Mouse (Mus musculus): ENCODE data around the gene Smc2. TPM values are rescaled to one million over a fixed set of nuclear protein-coding genes. Genes with fewer than 3 reads are reported as not detected.
A peak's percentile ranks its signal among the peaks of the same experiment; 100 is the strongest.
"Not testable (repeated sequence)": the region's sequence is repeated elsewhere in the genome, so short reads cannot be mapped to it uniquely, and the experiment has no call there.

The Smc2 gene
- polyA plus RNA-seq (2014; fragmentation: Nextera tagmentation; extraction: Ambion mirVana), result 38.3 and 48.6 TPM in 2 replicates

- under 1% methylated on average over 53 of the region's 53 CpGs for WGBS
- ATAC-seq (ENCODE audit: low FRiP score) (peak; percentile 99), DNase-seq (ENCODE audit: low spot score) (peak; percentile 95)
- Histone ChIP-seq H3K27ac (peak within 1 kb of the TSS; percentile 74), H3K27me3 (ENCODE audit: control insufficient read depth, insufficient read depth, low read length) (no peaks in the 10 kb centered on the region), H3K36me3 (replicated peaks; ENCODE audit: control insufficient read depth, insufficient read depth) (peaks cover 11% of the 10 kb centered on the region), H3K9me3 (ENCODE audit: control insufficient read depth, low read length) (no peaks in the 10 kb centered on the region), H3K9ac (peak within 1 kb of the TSS; percentile 71), H3K4me1 (replicated peaks; ENCODE audit: control insufficient read depth, insufficient read depth, low read length) (peaks cover 5% of the 10 kb centered on the region), H3K4me2 (replicated peaks) (peak within 1 kb of the TSS; percentile 78), H3K4me3 (replicated peaks; ENCODE audit: low read length) (peak within 1 kb of the TSS; percentile 78)
These were observed at the start of gene Smc2 for GRCm38 (mm10) chr4:52438886-52439664. Gene Smc2 (plus strand): TSS chr4:52439243.

GRCm38 (mm10) chr4:52411587-52411986 is 27.5 kb upstream of the Smc2 start:
- no peak overlapping the region for H3K4me2 ChIP-seq (replicated peaks)
- H3K4me1 ChIP-seq (replicated peaks; ENCODE audit: control insufficient read depth, insufficient read depth, low read length), result no peaks in the 10 kb centered on the region
- H3K4me3 ChIP-seq (replicated peaks; ENCODE audit: low read length), result no peak overlapping the region
- H3K27me3 ChIP-seq (ENCODE audit: control insufficient read depth, insufficient read depth, low read length), result no peaks in the 10 kb centered on the region
- no peaks in the 10 kb centered on the region for H3K9me3 ChIP-seq (ENCODE audit: control insufficient read depth, low read length)
- H3K9ac ChIP-seq, result no peak overlapping the region
- no peak for DNase-seq (ENCODE audit: low spot score)
- H3K27ac ChIP-seq, result no peak overlapping the region
- no peak for ATAC-seq (ENCODE audit: low FRiP score)
- 91% methylated on average over 2 of the region's 2 CpGs for WGBS
- no peaks in the 10 kb centered on the region for H3K36me3 ChIP-seq (replicated peaks; ENCODE audit: control insufficient read depth, insufficient read depth)

- H3K27me3 ChIP-seq (ENCODE audit: control insufficient read depth, insufficient read depth, low read length), result no peaks in the 10 kb centered on the region
- no peak overlapping the region for H3K9ac ChIP-seq
- no peaks in the 10 kb centered on the region for H3K9me3 ChIP-seq (ENCODE audit: control insufficient read depth, low read length)
- WGBS, result 67% methylated on average over 4 of the region's 4 CpGs
- H3K27ac ChIP-seq, result no peak overlapping the region
- H3K4me2 ChIP-seq (replicated peaks), result no peak overlapping the region
- no peak overlapping the region for H3K4me3 ChIP-seq (replicated peaks; ENCODE audit: low read length)
- H3K36me3 ChIP-seq (replicated peaks; ENCODE audit: control insufficient read depth, insufficient read depth), result no peaks in the 10 kb centered on the region
- ATAC-seq (ENCODE audit: low FRiP score), result no peak
- no peak for DNase-seq (ENCODE audit: low spot score)
- H3K4me1 ChIP-seq (replicated peaks; ENCODE audit: control insufficient read depth, insufficient read depth, low read length), result no peaks in the 10 kb centered on the region
These were observed 15.4 kb upstream of the Smc2 start for GRCm38 (mm10) chr4:52423653-52424052.

GRCm38 (mm10) chr4:52429310-52430198 is 9.5 kb upstream of the Smc2 start:
- H3K36me3 ChIP-seq (replicated peaks; ENCODE audit: control insufficient read depth, insufficient read depth), result no peaks in the 10 kb centered on the region
- no peak overlapping the region for H3K4me2 ChIP-seq (replicated peaks)
- H3K9ac ChIP-seq, result no peak overlapping the region
- no peak overlapping the region for H3K4me3 ChIP-seq (replicated peaks; ENCODE audit: low read length)
- 60% methylated on average over 7 of the region's 7 CpGs for WGBS
- no peaks in the 10 kb centered on the region for H3K27me3 ChIP-seq (ENCODE audit: control insufficient read depth, insufficient read depth, low read length)
- H3K9me3 ChIP-seq (ENCODE audit: control insufficient read depth, low read length), result no peaks in the 10 kb centered on the region
- no peak for DNase-seq (ENCODE audit: low spot score)
- H3K4me1 ChIP-seq (replicated peaks; ENCODE audit: control insufficient read depth, insufficient read depth, low read length), result no peaks in the 10 kb centered on the region
- no peak for ATAC-seq (ENCODE audit: low FRiP score)
- H3K27ac ChIP-seq, result no peak overlapping the region

- not testable (repeated sequence) for H3K9ac ChIP-seq; DNase-seq (ENCODE audit: low spot score); ATAC-seq (ENCODE audit: low FRiP score); H3K4me3 ChIP-seq (replicated peaks; ENCODE audit: low read length); H3K27me3 ChIP-seq (ENCODE audit: control insufficient read depth, insufficient read depth, low read length); H3K9me3 ChIP-seq (ENCODE audit: control insufficient read depth, low read length); H3K4me1 ChIP-seq (replicated peaks; ENCODE audit: control insufficient read depth, insufficient read depth, low read length); H3K4me2 ChIP-seq (replicated peaks); H3K36me3 ChIP-seq (replicated peaks; ENCODE audit: control insufficient read depth, insufficient read depth); H3K27ac ChIP-seq
- WGBS, result 95% methylated on average over 2 of the region's 2 CpGs
These were observed 3.5 kb upstream of the Smc2 start for GRCm38 (mm10) chr4:52435551-52435950.

- Histone ChIP-seq H3K4me2 (replicated peaks) (peak overlapping the region; percentile 78), H3K27me3 (ENCODE audit: control insufficient read depth, insufficient read depth, low read length) (no peaks in the 10 kb centered on the region), H3K9me3 (ENCODE audit: control insufficient read depth, low read length) (no peaks in the 10 kb centered on the region), H3K27ac (peak overlapping the region; percentile 74), H3K4me1 (replicated peaks; ENCODE audit: control insufficient read depth, insufficient read depth, low read length) (peaks cover 5% of the 10 kb centered on the region), H3K9ac (peak overlapping the region; percentile 71), H3K36me3 (replicated peaks; ENCODE audit: control insufficient read depth, insufficient read depth) (peaks cover 9% of the 10 kb centered on the region), H3K4me3 (replicated peaks; ENCODE audit: low read length) (peak overlapping the region; percentile 78)
- ATAC-seq (ENCODE audit: low FRiP score), result no peak; the same call in 1 of the 2 replicates
- no peak for DNase-seq (ENCODE audit: low spot score)
- WGBS, result 0% methylated on average over 20 of the region's 20 CpGs
These were observed 615 bp upstream of the Smc2 start for GRCm38 (mm10) chr4:52438371-52438885.

- Histone ChIP-seq H3K36me3 (replicated peaks; ENCODE audit: control insufficient read depth, insufficient read depth) (peaks cover 18% of the 10 kb centered on the region), H3K9ac (no peak overlapping the region), H3K4me3 (replicated peaks; ENCODE audit: low read length) (no peak overlapping the region), H3K9me3 (ENCODE audit: control insufficient read depth, low read length) (no peaks in the 10 kb centered on the region), H3K4me2 (replicated peaks) (no peak overlapping the region), H3K27ac (no peak overlapping the region), H3K4me1 (replicated peaks; ENCODE audit: control insufficient read depth, insufficient read depth, low read length) (no peaks in the 10 kb centered on the region), H3K27me3 (ENCODE audit: control insufficient read depth, insufficient read depth, low read length) (no peaks in the 10 kb centered on the region)
- DNase-seq (ENCODE audit: low spot score) (no peak), ATAC-seq (ENCODE audit: low FRiP score) (no peak)
- 95% methylated on average over 1 of the region's 1 CpGs for WGBS
These were observed 20.7 kb downstream of the Smc2 start for GRCm38 (mm10) chr4:52459726-52460125.

GRCm38 (mm10) chr4:52461321-52461720 is 22.3 kb downstream of the Smc2 start:
- Histone ChIP-seq H3K4me1 (replicated peaks; ENCODE audit: control insufficient read depth, insufficient read depth, low read length) (no peaks in the 10 kb centered on the region), H3K4me3 (replicated peaks; ENCODE audit: low read length) (no peak overlapping the region), H3K4me2 (replicated peaks) (no peak overlapping the region), H3K9me3 (ENCODE audit: control insufficient read depth, low read length) (no peaks in the 10 kb centered on the region), H3K9ac (no peak overlapping the region), H3K36me3 (replicated peaks; ENCODE audit: control insufficient read depth, insufficient read depth) (peaks cover 13% of the 10 kb centered on the region), H3K27me3 (ENCODE audit: control insufficient read depth, insufficient read depth, low read length) (no peaks in the 10 kb centered on the region), H3K27ac (no peak overlapping the region)
- DNase-seq (ENCODE audit: low spot score) (no peak), ATAC-seq (ENCODE audit: low FRiP score) (no peak)
- 81% methylated on average over 5 of the region's 5 CpGs for WGBS

- 97% methylated on average over 3 of the region's 3 CpGs for WGBS
- Histone ChIP-seq H3K27ac (no peak overlapping the region), H3K27me3 (ENCODE audit: control insufficient read depth, insufficient read depth, low read length) (no peaks in the 10 kb centered on the region), H3K9me3 (ENCODE audit: control insufficient read depth, low read length) (no peaks in the 10 kb centered on the region), H3K4me3 (replicated peaks; ENCODE audit: low read length) (no peak overlapping the region), H3K4me2 (replicated peaks) (no peak overlapping the region), H3K36me3 (replicated peaks; ENCODE audit: control insufficient read depth, insufficient read depth) (0 out of 2 replicates have a peak, but pooled peaks cover 5% of the 10 kb centered on the region), H3K9ac (no peak overlapping the region), H3K4me1 (replicated peaks; ENCODE audit: control insufficient read depth, insufficient read depth, low read length) (no peaks in the 10 kb centered on the region)
- DNase-seq (ENCODE audit: low spot score) (no peak), ATAC-seq (ENCODE audit: low FRiP score) (no peak)
These were observed 34.4 kb downstream of the Smc2 start for GRCm38 (mm10) chr4:52473431-52473830.
